Mouse (Mus musculus) midbrain, embryonic 10.5 days (tissue): Measurements from ENCODE around the gene Snrk. TPM values are rescaled to one million over a fixed set of nuclear protein-coding genes. Genes with fewer than 3 reads are reported as not detected.
"Not testable (repeated sequence)": the region's sequence is repeated elsewhere in the genome, so short reads cannot be mapped to it uniquely, and the experiment has no call there.

ENCODE experiments used
- DNase-seq: peaks from one replicate; pipeline ENCODE4 v3.0.0-alpha.2; 2017; ENCODE audit warnings: low spot score
- H3K27ac ChIP-seq: fragments of 300-500 bp; sonication (generic); replicated peaks from 2 replicates; pipeline ENCODE4 v1.5.1; 2016; ENCODE audit warnings: mild to moderate bottlenecking
- H3K27me3 ChIP-seq: fragments of 300-500 bp; sonication (generic); 2 replicates; pipeline ENCODE4 v1.6.1; 2016; ENCODE audit warnings: low read depth, mild to moderate bottlenecking; ENCODE audit not compliant: poor library complexity, severe bottlenecking
- H3K36me3 ChIP-seq: fragments of 300-500 bp; sonication (generic); 2 replicates; pipeline ENCODE4 v1.6.1; 2016; ENCODE audit warnings: mild to moderate bottlenecking, moderate library complexity
- H3K4me1 ChIP-seq: fragments of 300-500 bp; sonication (generic); 2 replicates; pipeline ENCODE4 v1.6.1; 2016
- H3K4me3 ChIP-seq: fragments of 300-500 bp; sonication (generic); 2 replicates; pipeline ENCODE4 v1.5.1; 2016; ENCODE audit warnings: mild to moderate bottlenecking, moderate library complexity
- H3K9me3 ChIP-seq: fragments of 300-500 bp; sonication (generic); replicated peaks from 2 replicates; pipeline ENCODE4 v1.6.1; 2016; ENCODE audit warnings: mild to moderate bottlenecking
- WGBS: fragments of 180-500 bp; shearing (Covaris S2); methylation state at CpG from one replicate; pipeline ENCODE4 v1.1.7; 2016; 5-methylcytosine and 5-hydroxymethylcytosine counted together
- polyA plus RNA-seq: library from polyadenylated mRNA; unstranded; fragments of >200 nt; fragmentation: Nextera tagmentation; extraction: Ambion mirVana; gene quantifications from 2 replicates; pipeline ENCODE4 v1.2.1, GENCODE M21; 2016

Gene Snrk
- polyA plus RNA-seq, 1 experiment from 2014 or later, result 25.8 TPM

GRCm38 (mm10) chr9:122152501-122152900, 35.4 kb downstream of the Snrk start:
- DNase-seq, result no peak
- 88% methylated on average over 1 of the region's 1 CpGs for WGBS
- H3K36me3 ChIP-seq, result peaks cover 23% of the 10 kb centered on the region
- H3K4me1 ChIP-seq, result no peaks in the 10 kb centered on the region
- no peak overlapping the region for H3K27ac ChIP-seq
- no peaks in the 10 kb centered on the region for H3K9me3 ChIP-seq
- no peaks in the 10 kb centered on the region for H3K27me3 ChIP-seq
- no peak overlapping the region for H3K4me3 ChIP-seq

GRCm38 (mm10) chr9:122153436-122153835, 36.4 kb downstream of the Snrk start:
- Histone ChIP-seq H3K4me1 (no peaks in the 10 kb centered on the region), H3K4me3 (no peak overlapping the region), H3K36me3 (peaks cover 32% of the 10 kb centered on the region), H3K27ac (no peak overlapping the region), H3K9me3 (no peaks in the 10 kb centered on the region), H3K27me3 (no peaks in the 10 kb centered on the region)
- WGBS, result 87% methylated on average over 3 of the region's 3 CpGs
- no peak for DNase-seq

- H3K36me3 ChIP-seq, result peaks cover 36% of the 10 kb centered on the region
Observed at GRCm38 (mm10) chr9:122155193-122155592, 38.1 kb downstream of the Snrk start.

GRCm38 (mm10) chr9:122156389-122157078, 39.5 kb downstream of the Snrk start:
- Histone ChIP-seq H3K27ac (no peak overlapping the region), H3K4me1 (no peaks in the 10 kb centered on the region), H3K36me3 (peaks cover 47% of the 10 kb centered on the region), H3K27me3 (no peaks in the 10 kb centered on the region), H3K4me3 (no peak overlapping the region), H3K9me3 (no peaks in the 10 kb centered on the region)
- DNase-seq, result no peak
- WGBS, result 80% methylated on average over 5 of the region's 5 CpGs

More at GRCm38 (mm10) chr9:122155193-122155592, 38.1 kb downstream of the Snrk start:
- DNase-seq, result no peak
- H3K4me3 ChIP-seq, result no peak overlapping the region
- H3K27ac ChIP-seq, result no peak overlapping the region
- H3K9me3 ChIP-seq, result no peaks in the 10 kb centered on the region
- H3K4me1 ChIP-seq, result no peaks in the 10 kb centered on the region
- 97% methylated on average over 1 of the region's 1 CpGs for WGBS
- H3K27me3 ChIP-seq, result no peaks in the 10 kb centered on the region

GRCm38 (mm10) chr9:122157079-122157441, 40.0 kb downstream of the Snrk start:
- no peaks in the 10 kb centered on the region for H3K9me3 ChIP-seq
- no peak for DNase-seq
- peaks cover 47% of the 10 kb centered on the region for H3K36me3 ChIP-seq
- H3K4me3 ChIP-seq, result no peak overlapping the region
- H3K27ac ChIP-seq, result no peak overlapping the region
- no peaks in the 10 kb centered on the region for H3K27me3 ChIP-seq
- H3K4me1 ChIP-seq, result no peaks in the 10 kb centered on the region
- 95% methylated on average over 14 of the region's 14 CpGs for WGBS

- no peaks in the 10 kb centered on the region for H3K9me3 ChIP-seq
- no peak overlapping the region for H3K27ac ChIP-seq
- H3K4me1 ChIP-seq, result no peaks in the 10 kb centered on the region
- H3K36me3 ChIP-seq, result peaks cover 69% of the 10 kb centered on the region
- no peak overlapping the region for H3K4me3 ChIP-seq
- no peak for DNase-seq
- whole genome bisulfite sequencing, result 90% methylated on average over 4 of the region's 4 CpGs
- H3K27me3 ChIP-seq, result no peaks in the 10 kb centered on the region
Observed at GRCm38 (mm10) chr9:122164535-122164934, 47.5 kb downstream of the Snrk start.

- not testable (repeated sequence) for H3K9me3 ChIP-seq, DNase-seq, H3K27ac ChIP-seq, H3K4me1 ChIP-seq, H3K4me3 ChIP-seq, H3K27me3 ChIP-seq
- WGBS, result 90% methylated on average over 5 of the region's 5 CpGs
- peaks cover 67% of the 10 kb centered on the region for H3K36me3 ChIP-seq
Observed at GRCm38 (mm10) chr9:122167719-122168118, 50.7 kb downstream of the Snrk start.

- WGBS, result 93% methylated on average over 6 of the region's 6 CpGs
- no peaks in the 10 kb centered on the region for H3K9me3 ChIP-seq
- H3K4me3 ChIP-seq, result no peak overlapping the region
- H3K4me1 ChIP-seq, result peaks cover 8% of the 10 kb centered on the region
- DNase-seq, result no peak
- H3K27ac ChIP-seq, result no peak overlapping the region
- peaks cover 50% of the 10 kb centered on the region for H3K36me3 ChIP-seq
- H3K27me3 ChIP-seq, result no peaks in the 10 kb centered on the region
Observed at GRCm38 (mm10) chr9:122169901-122170300, 52.8 kb downstream of the Snrk start.

- no peaks in the 10 kb centered on the region for H3K9me3 ChIP-seq
- H3K27me3 ChIP-seq, result no peaks in the 10 kb centered on the region
- 90% methylated on average over 11 of the region's 11 CpGs for WGBS
- peaks cover 8% of the 10 kb centered on the region for H3K4me1 ChIP-seq
- DNase-seq, result no peak
- no peak overlapping the region for H3K4me3 ChIP-seq
- no peak overlapping the region for H3K27ac ChIP-seq
- peaks cover 22% of the 10 kb centered on the region for H3K36me3 ChIP-seq
Observed at GRCm38 (mm10) chr9:122172612-122173186, 55.6 kb downstream of the Snrk start.

- H3K27ac ChIP-seq, result no peak overlapping the region
- H3K4me1 ChIP-seq, result peaks cover 15% of the 10 kb centered on the region
- H3K4me3 ChIP-seq, result no peak overlapping the region
- 90% methylated on average over 9 of the region's 9 CpGs for WGBS
- H3K9me3 ChIP-seq, result no peaks in the 10 kb centered on the region
- no peaks in the 10 kb centered on the region for H3K27me3 ChIP-seq
- DNase-seq, result no peak
- H3K36me3 ChIP-seq, result peaks cover 16% of the 10 kb centered on the region
Observed at GRCm38 (mm10) chr9:122173405-122174233, 56.6 kb downstream of the Snrk start.

GRCm38 (mm10) chr9:122174723-122175122, 57.7 kb downstream of the Snrk start:
- Histone ChIP-seq H3K27me3 (no peaks in the 10 kb centered on the region), H3K4me1 (peaks cover 24% of the 10 kb centered on the region), H3K4me3 (no peak overlapping the region), H3K27ac (no peak overlapping the region), H3K36me3 (peaks cover 15% of the 10 kb centered on the region), H3K9me3 (no peaks in the 10 kb centered on the region)
- WGBS, result 89% methylated on average over 6 of the region's 6 CpGs
- DNase-seq, result no peak

- no peak overlapping the region for H3K27ac ChIP-seq
- H3K9me3 ChIP-seq, result no peaks in the 10 kb centered on the region
- 90% methylated on average over 7 of the region's 7 CpGs for WGBS
- H3K4me1 ChIP-seq, result peaks cover 16% of the 10 kb centered on the region
- H3K4me3 ChIP-seq, result no peak overlapping the region
- DNase-seq, result no peak
- H3K36me3 ChIP-seq, result peaks cover 4% of the 10 kb centered on the region
- no peaks in the 10 kb centered on the region for H3K27me3 ChIP-seq
Observed at GRCm38 (mm10) chr9:122177256-122178220, 60.5 kb downstream of the Snrk start.
